Mouse (Mus musculus) olfactory bulb, adult 2 months (tissue): ENCODE data around the gene 4930595D18Rik. TPM values are rescaled to one million over a fixed set of nuclear protein-coding genes. Genes with fewer than 3 reads are reported as not detected.

Source experiments
- H3K27ac ChIP-seq: fragments of 200-500 bp; 2 replicates; pipeline ENCODE4 v1.5.1; 2012; ENCODE audit warnings: low read depth, low read length; ENCODE audit not compliant: insufficient read depth
- H3K4me1 ChIP-seq: fragments of 200-500 bp; 2 replicates; pipeline ENCODE4 v1.6.1; 2012; ENCODE audit warnings: low read length; ENCODE audit not compliant: control insufficient read depth, insufficient read depth
- H3K4me3 ChIP-seq: fragments of 200-500 bp; 2 replicates; pipeline ENCODE4 v1.5.1; 2012; ENCODE audit warnings: mild to moderate bottlenecking, low read depth, low read length, moderate library complexity; ENCODE audit not compliant: insufficient read depth
- CTCF ChIP-seq: fragments of 200-500 bp; IDR thresholded peaks from 2 replicates; pipeline ENCODE4 v1.5.1; 2012; ENCODE audit warnings: low read depth, mild to moderate bottlenecking, low read length, moderate library complexity; ENCODE audit not compliant: insufficient read depth
- POLR2A ChIP-seq: fragments of 200-500 bp; IDR thresholded peaks from 2 replicates; pipeline ENCODE4 v1.6.1; 2012; ENCODE audit warnings: mild to moderate bottlenecking, low read depth, low read length, moderate library complexity; ENCODE audit not compliant: insufficient read depth
- WGBS: fragments of 180-500 bp; shearing (Covaris S2); methylation state at CpG from one replicate; pipeline ENCODE4 v1.1.7; 2018; 5-methylcytosine and 5-hydroxymethylcytosine counted together
- polyA plus RNA-seq: library from polyadenylated mRNA; stranded (reverse); fragments of >200 nt; gene quantifications from 2 replicates; pipeline ENCODE4 v1.2.4, GENCODE M21; 2012; ENCODE audit warnings: low replicate concordance; ENCODE audit not compliant: missing spikeins, insufficient read depth, insufficient read length

Gene 4930595D18Rik
- polyA plus RNA-seq, 1 experiment: not detected

GRCm38 (mm10) chr12:111159659-111160428, 24.4 kb downstream of the 4930595D18Rik start:
- no peak overlapping the region for H3K27ac ChIP-seq
- TF ChIP-seq CTCF (no peak), POLR2A (no peak)
- 61% methylated on average over 12 of the region's 12 CpGs for WGBS
- H3K4me3 ChIP-seq: no peak overlapping the region
- H3K4me1 ChIP-seq: peaks cover 17% of the 10 kb centered on the region

- no peak for TF ChIP-seq CTCF
- TF ChIP-seq POLR2A: no peak
- no peaks in the 10 kb centered on the region for H3K4me1 ChIP-seq
- H3K27ac ChIP-seq: no peak overlapping the region
- WGBS: 96% methylated on average over 1 of the region's 1 CpGs
- H3K4me3 ChIP-seq: no peak overlapping the region
These were observed 28.5 kb downstream of the 4930595D18Rik start for GRCm38 (mm10) chr12:111155756-111156155.

- TF ChIP-seq POLR2A (no peak), CTCF (no peak)
- H3K4me1 ChIP-seq: peaks cover 2% of the 10 kb centered on the region; the same call in 1 of the 2 replicates
- 89% methylated on average over 6 of the region's 6 CpGs for whole genome bisulfite sequencing
- no peak overlapping the region for H3K4me3 ChIP-seq
- no peak overlapping the region for H3K27ac ChIP-seq
These were observed 29.6 kb downstream of the 4930595D18Rik start for GRCm38 (mm10) chr12:111154641-111155040.

GRCm38 (mm10) chr12:111153946-111154345, 30.3 kb downstream of the 4930595D18Rik start:
- H3K4me1 ChIP-seq: peaks cover 2% of the 10 kb centered on the region; the same call in 1 of the 2 replicates
- no peak overlapping the region for H3K4me3 ChIP-seq
- 79% methylated on average over 5 of the region's 5 CpGs for WGBS
- no peak for TF ChIP-seq CTCF
- TF ChIP-seq POLR2A: no peak
- no peak overlapping the region for H3K27ac ChIP-seq

GRCm38 (mm10) chr12:111152981-111153710, 31.1 kb downstream of the 4930595D18Rik start:
- no peak for TF ChIP-seq POLR2A
- TF ChIP-seq CTCF: no peak
- H3K4me1 ChIP-seq: peaks cover 2% of the 10 kb centered on the region; the same call in 1 of the 2 replicates
- 71% methylated on average over 7 of the region's 7 CpGs for WGBS
- H3K27ac ChIP-seq: no peak overlapping the region
- no peak overlapping the region for H3K4me3 ChIP-seq

GRCm38 (mm10) chr12:111152579-111152978, 31.7 kb downstream of the 4930595D18Rik start:
- WGBS: 93% methylated on average over 6 of the region's 6 CpGs
- peaks cover 2% of the 10 kb centered on the region; the same call in 1 of the 2 replicates for H3K4me1 ChIP-seq
- TF ChIP-seq POLR2A (no peak), CTCF (no peak)
- H3K27ac ChIP-seq: no peak overlapping the region
- H3K4me3 ChIP-seq: no peak overlapping the region

DNA sequence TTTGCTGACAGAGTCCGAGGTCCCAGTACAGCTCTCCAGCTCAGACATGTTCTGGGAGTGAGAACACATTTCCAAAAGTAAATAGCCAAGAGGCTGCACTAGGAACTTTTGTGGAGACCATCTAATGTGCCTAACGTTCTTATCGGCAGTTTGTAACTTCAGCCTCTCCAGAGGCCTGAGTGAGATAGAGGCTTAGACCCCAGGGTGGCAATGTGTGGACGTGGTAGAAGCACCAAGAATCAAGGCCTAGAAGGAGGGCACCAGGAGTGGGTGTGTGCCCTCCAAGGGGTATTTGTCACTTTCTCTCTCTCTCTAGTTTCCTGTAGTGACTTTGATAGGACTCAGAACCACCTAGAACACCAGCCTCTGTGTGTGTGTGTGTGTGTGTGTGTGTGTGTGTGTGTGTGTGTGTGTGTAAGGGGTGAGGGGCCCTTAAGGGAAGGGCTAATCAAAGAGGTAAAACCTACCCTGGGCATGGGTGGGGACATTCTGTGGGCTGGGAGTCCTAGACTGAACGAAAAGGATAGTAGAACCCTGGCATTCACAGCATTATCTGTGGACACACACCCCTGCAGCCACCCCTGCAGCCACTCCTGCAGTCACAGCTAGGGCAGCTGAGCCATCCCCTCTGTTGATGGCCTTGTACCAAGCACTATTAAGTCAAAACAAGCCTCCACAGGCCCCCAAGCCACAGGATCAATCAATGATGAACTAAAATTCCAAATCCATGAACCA, 32.7 kb downstream of the 4930595D18Rik start:
- peaks cover 2% of the 10 kb centered on the region; the same call in 1 of the 2 replicates for H3K4me1 ChIP-seq
- WGBS: 92% methylated on average over 5 of the region's 5 CpGs
- no peak overlapping the region for H3K27ac ChIP-seq
- no peak overlapping the region for H3K4me3 ChIP-seq
- no peak for TF ChIP-seq POLR2A
- no peak for TF ChIP-seq CTCF

GRCm38 (mm10) chr12:111150236-111150596, 34.1 kb downstream of the 4930595D18Rik start:
- WGBS: 10% methylated on average over 6 of the region's 6 CpGs
- H3K4me3 ChIP-seq: no peak overlapping the region
- H3K4me1 ChIP-seq: peaks cover 9% of the 10 kb centered on the region
- H3K27ac ChIP-seq: no peak overlapping the region
- TF ChIP-seq CTCF (no peak), POLR2A (no peak)
